Mouse (Mus musculus): Measurements from ENCODE around the gene 1700028J19Rik. TPM values are rescaled to one million over a fixed set of nuclear protein-coding genes. Genes with fewer than 3 reads are reported as not detected.
"Not testable (repeated sequence)": the region's sequence is repeated elsewhere in the genome, so short reads cannot be mapped to it uniquely, and the experiment has no call there.

Gene 1700028J19Rik
- polyA plus RNA-seq, 1 experiment from 2014 or later, result 1.6 TPM

DNA sequence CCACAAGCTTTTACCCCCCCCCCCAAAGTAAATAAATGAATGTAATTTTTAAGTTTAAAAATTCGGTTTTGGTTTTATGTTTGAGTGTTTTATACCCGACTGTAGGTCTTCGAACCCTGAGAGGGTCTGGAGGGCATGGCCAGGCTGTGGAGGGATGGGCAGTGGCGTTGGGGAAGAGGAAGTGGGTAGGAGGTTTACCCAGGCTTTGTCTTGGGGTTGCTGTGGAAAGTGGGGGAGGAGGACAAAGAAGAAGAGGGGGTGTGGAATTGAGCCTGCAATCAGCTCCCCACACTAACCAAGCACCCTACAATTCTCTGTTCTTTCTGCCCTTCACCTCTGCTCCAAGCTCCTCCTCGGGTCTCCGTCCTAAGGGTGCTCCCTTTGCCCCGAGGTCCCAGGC lies 26.1 kb upstream of the 1700028J19Rik start:
- H3K36me3 ChIP-seq, result no peaks in the 10 kb centered on the region
- H3K27ac ChIP-seq, result no peak overlapping the region
- H3K9ac ChIP-seq, result no peak overlapping the region
- no peak for ATAC-seq (ENCODE audit: insufficient read depth, low FRiP score, low read depth)
- 91% methylated on average over 6 of the region's 7 CpGs for WGBS
- no peak overlapping the region for H3K4me3 ChIP-seq (replicated peaks)
- H3K4me2 ChIP-seq, result no peak overlapping the region
- no peaks in the 10 kb centered on the region for H3K4me1 ChIP-seq
- no peaks in the 10 kb centered on the region for H3K9me3 ChIP-seq
- 0 out of 2 replicates have a peak, but pooled peaks cover 8% of the 10 kb centered on the region for H3K27me3 ChIP-seq (replicated peaks)

DNA sequence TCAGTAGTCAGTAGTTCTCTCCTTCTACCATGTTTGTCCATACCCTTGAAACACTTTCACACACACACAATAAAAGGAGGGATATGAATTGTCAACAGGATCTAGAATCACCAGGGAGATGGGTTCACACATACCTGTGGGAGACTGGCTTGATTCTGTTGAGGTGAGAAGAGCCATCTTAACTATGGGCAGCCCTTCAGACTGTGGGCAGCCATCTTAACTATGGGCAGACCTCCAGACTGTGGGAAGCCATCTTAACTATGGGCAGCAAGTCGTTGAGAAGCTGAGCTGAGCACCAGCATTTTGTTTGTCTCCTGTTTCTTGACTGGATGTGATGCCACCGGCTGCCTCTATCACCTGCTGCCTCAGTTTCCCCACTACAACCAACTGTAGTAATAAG lies 24.8 kb upstream of the 1700028J19Rik start:
- H3K27ac ChIP-seq, result no peak overlapping the region
- H3K4me1 ChIP-seq, result no peaks in the 10 kb centered on the region
- H3K36me3 ChIP-seq, result no peaks in the 10 kb centered on the region
- no peak overlapping the region for H3K4me2 ChIP-seq
- ATAC-seq (ENCODE audit: insufficient read depth, low FRiP score, low read depth), result no peak
- no peak overlapping the region for H3K4me3 ChIP-seq (replicated peaks)
- WGBS, result 71% methylated on average over 2 of the region's 2 CpGs
- H3K9ac ChIP-seq, result no peak overlapping the region
- H3K9me3 ChIP-seq, result no peaks in the 10 kb centered on the region
- H3K27me3 ChIP-seq (replicated peaks), result 0 out of 2 replicates have a peak, but pooled peaks cover 8% of the 10 kb centered on the region

DNA sequence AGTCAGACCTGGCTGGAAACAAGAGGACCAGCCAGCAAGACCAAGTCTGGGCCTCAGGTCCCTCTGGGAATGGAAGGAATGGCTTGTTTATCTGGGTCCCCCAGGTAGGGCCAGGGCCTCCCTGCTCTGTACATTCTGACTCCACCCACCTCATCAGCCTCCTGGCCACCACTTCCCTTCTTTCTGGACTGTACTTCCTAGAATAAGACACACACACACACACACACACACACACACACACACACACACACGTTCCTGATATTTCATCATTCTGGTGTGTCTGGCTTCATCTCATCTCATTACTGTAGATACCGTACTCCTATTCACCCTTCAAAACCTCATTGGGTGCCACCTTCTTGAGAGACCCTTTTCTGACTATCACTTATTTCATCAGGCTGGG lies 22.9 kb upstream of the 1700028J19Rik start:
- H3K27ac ChIP-seq, result no peak overlapping the region
- no peak overlapping the region for H3K9ac ChIP-seq
- no peak overlapping the region for H3K4me2 ChIP-seq
- no peaks in the 10 kb centered on the region for H3K36me3 ChIP-seq
- H3K9me3 ChIP-seq, result no peaks in the 10 kb centered on the region
- 89% methylated on average over 2 of the region's 2 CpGs for WGBS
- no peak overlapping the region for H3K4me3 ChIP-seq (replicated peaks)
- 0 out of 2 replicates have a peak, but pooled peaks cover 7% of the 10 kb centered on the region for H3K27me3 ChIP-seq (replicated peaks)
- ATAC-seq (ENCODE audit: insufficient read depth, low FRiP score, low read depth), result no peak
- H3K4me1 ChIP-seq, result no peaks in the 10 kb centered on the region

DNA sequence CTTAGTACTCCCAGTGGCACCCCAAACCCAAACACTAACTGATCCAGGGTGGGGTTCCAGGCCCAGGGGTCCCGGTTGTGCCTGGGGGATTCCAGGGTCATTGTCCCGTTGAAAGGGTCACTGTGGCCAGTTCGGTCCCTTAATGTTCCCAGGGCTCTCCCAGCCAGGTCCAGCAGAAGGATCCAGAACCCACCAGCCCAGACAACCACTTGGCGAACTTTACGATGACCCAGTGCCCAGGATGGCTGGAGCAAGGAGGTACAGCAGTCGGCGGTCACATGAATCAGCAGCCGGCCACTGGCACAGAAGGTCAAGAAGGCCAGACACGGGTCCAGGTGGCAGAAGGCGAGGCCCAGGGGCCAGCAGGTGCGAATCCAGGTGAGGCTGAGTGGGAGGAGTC lies 21.6 kb upstream of the 1700028J19Rik start:
- WGBS, result 70% methylated on average over 11 of the region's 11 CpGs

DNA sequence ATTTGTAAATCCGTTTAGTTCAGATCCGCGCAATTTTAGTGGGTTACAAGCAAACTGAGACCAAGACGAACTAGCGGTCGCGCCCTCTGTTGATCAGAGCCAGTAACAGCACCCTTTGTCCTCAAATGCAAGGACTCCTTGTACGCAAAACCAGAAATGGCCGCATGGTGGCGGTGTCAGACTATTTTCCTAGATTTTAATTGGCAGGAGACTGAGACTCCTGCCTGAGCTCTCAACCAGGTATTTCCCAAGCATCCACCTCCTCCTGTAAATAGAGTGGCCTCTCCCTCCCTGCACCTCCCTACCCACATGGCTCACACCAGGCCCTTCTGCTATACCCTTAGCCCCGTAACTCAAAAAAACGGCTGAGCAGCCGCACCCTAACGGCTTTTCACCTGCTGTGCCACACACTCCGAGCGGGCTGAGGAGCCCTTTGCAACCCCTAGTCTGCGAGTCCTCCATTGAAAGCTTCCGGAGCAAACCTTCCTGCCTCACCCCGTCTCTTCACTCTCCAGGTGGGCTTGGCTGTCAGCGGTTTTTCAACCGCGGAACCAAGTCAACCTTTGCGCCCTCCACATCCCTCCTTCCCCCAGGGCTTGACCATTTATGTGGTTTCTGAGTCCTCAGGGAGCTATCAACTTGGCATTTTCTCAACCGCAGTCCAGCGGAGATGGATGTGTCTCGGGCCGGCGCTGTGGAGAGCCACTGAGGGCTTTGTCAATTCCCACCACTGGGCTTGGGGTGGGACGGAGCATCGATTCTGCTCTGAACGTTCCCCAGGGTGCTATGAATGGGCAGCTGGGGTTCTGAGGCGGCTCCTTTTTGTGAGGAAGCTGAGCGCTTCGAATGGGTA lies 16.5 kb upstream of the 1700028J19Rik start:
- Histone ChIP-seq H3K4me3 (replicated peaks) (peak overlapping the region; percentile 11; the same call in 1 of the 2 replicates), H3K9me3 (no peaks in the 10 kb centered on the region), H3K4me1 (peaks cover 6% of the 10 kb centered on the region), H3K4me2 (peak overlapping the region; percentile 47), H3K36me3 (no peaks in the 10 kb centered on the region), H3K27me3 (replicated peaks) (peaks cover 6% of the 10 kb centered on the region; the same call in 1 of the 2 replicates), H3K27ac (no peak overlapping the region), H3K9ac (no peak overlapping the region)
- peak; percentile 81 for ATAC-seq (ENCODE audit: insufficient read depth, low FRiP score, low read depth)
- WGBS, result 3% methylated on average over 34 of the region's 34 CpGs

More for the DNA sequence above, 21.6 kb upstream of the 1700028J19Rik start:
- Histone ChIP-seq H3K9ac (no peak overlapping the region), H3K27me3 (replicated peaks) (peaks cover 5% of the 10 kb centered on the region; the same call in 1 of the 2 replicates), H3K9me3 (no peaks in the 10 kb centered on the region), H3K36me3 (no peaks in the 10 kb centered on the region), H3K4me1 (peaks cover 3% of the 10 kb centered on the region), H3K4me3 (replicated peaks) (no peak overlapping the region), H3K27ac (no peak overlapping the region), H3K4me2 (no peak overlapping the region)
- ATAC-seq (ENCODE audit: insufficient read depth, low FRiP score, low read depth), result no peak

DNA sequence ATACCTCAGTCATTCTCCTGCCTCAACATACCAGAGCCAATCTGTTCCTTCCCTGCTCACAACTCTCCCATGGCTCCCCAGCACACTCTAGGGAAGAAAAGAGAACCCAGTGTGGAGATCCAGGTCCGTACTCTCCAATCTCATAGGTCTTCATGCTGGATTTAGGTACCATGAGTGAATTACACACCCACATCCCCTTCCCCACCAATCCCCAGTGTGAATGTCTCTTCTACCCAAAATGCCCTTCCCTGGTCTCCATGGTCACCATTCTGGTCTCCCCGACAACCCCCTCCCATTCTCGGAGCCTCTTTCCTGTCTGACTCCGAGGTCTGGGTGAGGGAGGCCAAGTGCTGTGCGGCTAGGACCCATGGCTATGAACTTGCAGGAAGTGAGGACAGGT lies 14.7 kb upstream of the 1700028J19Rik start, which contains the start of gene Gm15517:
Gene Gm15517 (plus strand): TSS at position 301 of the 400 bp plus-strand sequence.
- Histone ChIP-seq H3K27ac (no peak within 1 kb of the TSS), H3K27me3 (replicated peaks) (peaks cover 6% of the 10 kb centered on the region; the same call in 1 of the 2 replicates), H3K4me1 (peaks cover 6% of the 10 kb centered on the region), H3K36me3 (no peaks in the 10 kb centered on the region), H3K4me2 (no peak within 1 kb of the TSS), H3K9me3 (no peaks in the 10 kb centered on the region), H3K4me3 (replicated peaks) (no peak within 1 kb of the TSS), H3K9ac (no peak within 1 kb of the TSS)
- ATAC-seq (ENCODE audit: insufficient read depth, low FRiP score, low read depth), result no peak
- WGBS, result 52% methylated on average over 5 of the region's 5 CpGs

DNA sequence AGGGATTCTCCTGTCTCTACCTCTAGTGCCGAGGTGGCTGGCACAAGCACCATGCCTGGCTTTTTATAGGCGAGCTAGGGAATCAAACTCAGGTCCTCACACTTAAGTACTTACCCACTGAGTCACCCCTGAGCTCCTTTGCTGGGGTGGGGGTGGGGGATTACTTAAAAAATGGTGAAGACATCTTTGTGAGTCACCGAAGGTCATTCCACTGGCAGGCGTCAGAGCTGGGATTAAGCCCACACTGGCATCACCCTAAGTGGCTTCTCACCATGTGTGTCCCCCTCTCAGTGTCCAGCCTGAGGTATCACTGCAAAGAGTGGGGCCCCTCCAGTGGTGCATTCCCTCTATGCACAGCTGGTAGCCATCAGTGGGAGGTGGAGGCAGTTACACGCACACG lies 13.9 kb upstream of the 1700028J19Rik start:
- H3K27me3 ChIP-seq (replicated peaks), result peaks cover 6% of the 10 kb centered on the region; the same call in 1 of the 2 replicates
- H3K4me2 ChIP-seq, result no peak overlapping the region
- no peak overlapping the region for H3K27ac ChIP-seq
- no peak for ATAC-seq (ENCODE audit: insufficient read depth, low FRiP score, low read depth)
- H3K36me3 ChIP-seq, result no peaks in the 10 kb centered on the region
- H3K9me3 ChIP-seq, result no peaks in the 10 kb centered on the region
- no peak overlapping the region for H3K4me3 ChIP-seq (replicated peaks)
- H3K4me1 ChIP-seq, result peaks cover 6% of the 10 kb centered on the region
- H3K9ac ChIP-seq, result no peak overlapping the region
- WGBS, result 64% methylated on average over 6 of the region's 6 CpGs

DNA sequence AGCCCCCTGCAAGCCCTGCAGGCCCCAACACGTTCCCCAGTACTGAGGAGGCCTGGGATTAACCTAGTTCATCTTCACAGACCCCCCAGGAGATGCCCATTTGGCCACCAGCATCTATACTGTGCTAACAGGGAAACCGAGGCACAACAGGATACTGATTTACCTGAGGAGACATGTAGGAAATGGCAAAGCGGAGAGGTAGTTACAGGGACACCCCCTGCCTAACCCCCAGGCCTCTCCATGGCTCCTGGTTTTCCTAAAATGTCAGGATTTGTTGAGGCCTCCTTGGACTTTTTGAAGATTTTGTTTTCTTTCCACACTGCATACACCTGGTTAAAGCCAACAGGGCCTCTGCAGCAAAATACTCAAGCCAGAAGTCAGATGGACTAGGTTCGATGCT lies 10.8 kb upstream of the 1700028J19Rik start, which contains the start of gene Acp4:
Gene Acp4 (minus strand): TSS at position 101 of the 400 bp plus-strand sequence.
- H3K4me3 ChIP-seq (replicated peaks), result no peak within 1 kb of the TSS
- no peaks in the 10 kb centered on the region for H3K9me3 ChIP-seq
- H3K27ac ChIP-seq, result no peak within 1 kb of the TSS
- H3K27me3 ChIP-seq (replicated peaks), result no peaks in the 10 kb centered on the region
- 0 out of 2 replicates have a peak, but pooled peaks cover 3% of the 10 kb centered on the region for H3K4me1 ChIP-seq
- no peak within 1 kb of the TSS for H3K4me2 ChIP-seq
- no peak for ATAC-seq (ENCODE audit: insufficient read depth, low FRiP score, low read depth)
- 64% methylated on average over 4 of the region's 4 CpGs for WGBS
- H3K36me3 ChIP-seq, result peaks cover 12% of the 10 kb centered on the region; the same call in 1 of the 2 replicates
- H3K9ac ChIP-seq, result no peak within 1 kb of the TSS

DNA sequence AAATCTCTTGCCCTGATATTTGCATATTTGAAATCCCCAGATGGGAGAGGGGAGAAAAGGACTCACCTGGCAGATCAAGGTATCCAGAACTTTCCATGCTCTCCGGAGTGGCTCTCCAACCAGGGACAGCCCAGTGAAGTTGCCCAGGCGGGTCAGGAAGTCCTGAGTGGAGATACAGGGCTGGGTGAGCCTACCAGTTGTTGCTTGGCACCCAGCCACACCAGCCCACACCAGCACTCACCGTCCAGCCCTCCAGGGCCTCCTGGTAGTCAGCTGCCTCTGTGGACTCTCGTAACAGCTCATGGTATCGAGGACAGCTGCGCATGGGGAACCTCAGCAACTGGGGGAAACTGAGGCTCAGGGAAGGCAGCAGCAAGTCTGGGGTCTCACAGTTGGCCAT lies 8.4 kb upstream of the 1700028J19Rik start:
- Histone ChIP-seq H3K36me3 (peaks cover 25% of the 10 kb centered on the region), H3K4me2 (no peak overlapping the region), H3K9me3 (no peaks in the 10 kb centered on the region), H3K27me3 (replicated peaks) (no peaks in the 10 kb centered on the region), H3K4me3 (replicated peaks) (no peak overlapping the region), H3K27ac (no peak overlapping the region), H3K9ac (no peak overlapping the region), H3K4me1 (0 out of 2 replicates have a peak, but pooled peaks cover 3% of the 10 kb centered on the region)
- ATAC-seq (ENCODE audit: insufficient read depth, low FRiP score, low read depth), result no peak
- 68% methylated on average over 6 of the region's 6 CpGs for WGBS

DNA sequence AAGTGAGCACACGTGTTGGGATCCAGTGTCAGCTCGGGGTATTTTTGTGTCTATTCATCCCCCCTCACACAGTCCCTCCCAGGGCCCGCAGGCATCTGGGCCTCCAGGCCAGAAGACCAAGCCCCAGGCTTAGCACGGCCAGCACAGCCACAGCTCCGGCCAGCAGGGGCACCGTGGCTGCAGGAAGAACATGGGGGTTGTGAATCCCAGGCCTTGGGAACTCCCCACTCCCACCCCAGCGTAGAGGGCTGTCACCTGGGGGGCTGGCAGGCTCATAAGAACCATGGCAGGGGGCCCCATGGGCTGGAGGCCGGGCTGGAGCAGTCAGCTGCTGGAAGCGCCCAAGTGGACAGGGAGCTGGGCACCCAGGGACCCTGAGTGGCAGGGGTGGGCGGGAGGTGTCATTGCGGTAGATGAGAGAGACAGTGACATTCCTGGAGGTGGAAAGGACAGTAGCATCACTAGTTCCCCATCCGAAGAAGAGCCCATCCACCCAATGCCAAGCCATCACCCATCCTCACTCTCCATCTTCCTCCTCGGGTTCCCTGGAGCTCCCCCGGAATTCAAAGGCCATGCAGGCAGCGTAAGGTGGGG lies 6.6 kb upstream of the 1700028J19Rik start:
- H3K4me3 ChIP-seq (replicated peaks), result no peak overlapping the region
- H3K27ac ChIP-seq, result no peak overlapping the region
- H3K36me3 ChIP-seq, result peaks cover 37% of the 10 kb centered on the region
- 66% methylated on average over 15 of the region's 15 CpGs for WGBS
- peaks cover 10% of the 10 kb centered on the region for H3K4me1 ChIP-seq
- no peaks in the 10 kb centered on the region for H3K9me3 ChIP-seq
- no peak for ATAC-seq (ENCODE audit: insufficient read depth, low FRiP score, low read depth)
- no peak overlapping the region for H3K9ac ChIP-seq
- no peak overlapping the region for H3K4me2 ChIP-seq
- no peaks in the 10 kb centered on the region for H3K27me3 ChIP-seq (replicated peaks)

DNA sequence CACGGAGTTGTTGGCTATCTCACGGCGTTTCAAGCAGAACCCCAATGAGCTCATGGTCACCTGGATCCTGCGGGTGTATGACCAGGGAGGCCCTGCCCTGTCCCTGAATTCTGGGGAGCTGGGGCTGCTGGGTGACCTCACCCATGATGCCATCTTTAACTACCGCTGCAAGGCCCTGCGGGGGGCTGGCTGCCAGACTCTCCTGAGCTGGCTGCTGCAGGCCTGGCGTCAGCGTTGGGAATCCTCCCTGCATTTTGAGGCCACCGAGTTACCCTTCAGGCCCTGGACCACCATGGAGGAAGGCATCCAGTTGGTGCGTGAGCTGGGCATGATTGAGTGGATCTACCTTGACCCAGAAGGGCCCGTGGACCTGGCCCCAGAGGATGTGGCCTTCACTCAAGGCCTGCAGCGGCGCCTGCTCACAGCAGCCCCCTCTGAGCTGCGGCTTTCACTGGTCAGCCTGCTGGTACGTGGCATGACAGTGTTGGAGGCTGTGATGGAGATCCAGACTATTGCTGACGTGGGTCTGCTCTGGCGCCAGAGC lies 4.3 kb upstream of the 1700028J19Rik start:
- peaks cover 37% of the 10 kb centered on the region for H3K36me3 ChIP-seq
- H3K4me2 ChIP-seq; H3K9ac ChIP-seq; ATAC-seq (ENCODE audit: insufficient read depth, low FRiP score, low read depth); H3K9me3 ChIP-seq; H3K27me3 ChIP-seq (replicated peaks); H3K4me3 ChIP-seq (replicated peaks); H3K27ac ChIP-seq: not testable (repeated sequence)
- 90% methylated on average over 17 of the region's 17 CpGs for WGBS
- peaks cover 16% of the 10 kb centered on the region for H3K4me1 ChIP-seq

DNA sequence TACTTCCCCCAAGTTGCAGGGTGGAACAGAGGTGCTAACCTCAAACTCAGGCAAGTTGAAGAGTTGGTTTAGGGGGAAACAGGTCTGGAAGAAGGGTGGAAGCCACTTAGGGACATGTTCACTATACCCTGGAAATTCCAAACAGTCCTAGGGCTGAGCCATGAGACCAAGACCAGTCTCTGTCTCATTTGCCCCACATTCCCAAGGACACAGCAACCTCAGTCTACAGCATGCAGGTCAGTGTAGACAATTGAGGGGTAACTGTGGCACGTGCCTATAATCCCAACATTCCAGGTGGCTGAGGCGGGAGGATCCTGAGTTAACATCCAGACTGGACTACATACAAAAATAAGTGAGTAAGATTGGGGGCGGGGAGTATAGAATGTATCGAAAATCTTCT lies 2.8 kb upstream of the 1700028J19Rik start:
- no peak for ATAC-seq (ENCODE audit: insufficient read depth, low FRiP score, low read depth)
- H3K9me3 ChIP-seq, result no peaks in the 10 kb centered on the region
- no peak overlapping the region for H3K27ac ChIP-seq
- WGBS, result 91% methylated on average over 4 of the region's 4 CpGs
- peaks cover 16% of the 10 kb centered on the region for H3K4me1 ChIP-seq
- H3K36me3 ChIP-seq, result peaks cover 37% of the 10 kb centered on the region
- no peak overlapping the region for H3K9ac ChIP-seq
- H3K4me3 ChIP-seq (replicated peaks), result no peak overlapping the region
- H3K4me2 ChIP-seq, result no peak overlapping the region
- no peaks in the 10 kb centered on the region for H3K27me3 ChIP-seq (replicated peaks)
